Mouse (Mus musculus) mouse trophoblast stem cell (cell line): Measurements from ENCODE around the gene Dennd5a.

Experiments
- in situ Hi-C, 2 experiments: fragments of 300-500 bp; cut with MseI, MboI; formaldehyde crosslinking; loops; 2 replicates in 1 of 2; 3 replicates in 1 of 2; pipeline ENCODE4 v1.15.1; 2025

Dennd5a gene

GRCm38 (mm10) chr7:109882574-109882973 is 77.7 kb downstream of the Dennd5a start:
- in situ Hi-C loops = no loop called here

DNA sequence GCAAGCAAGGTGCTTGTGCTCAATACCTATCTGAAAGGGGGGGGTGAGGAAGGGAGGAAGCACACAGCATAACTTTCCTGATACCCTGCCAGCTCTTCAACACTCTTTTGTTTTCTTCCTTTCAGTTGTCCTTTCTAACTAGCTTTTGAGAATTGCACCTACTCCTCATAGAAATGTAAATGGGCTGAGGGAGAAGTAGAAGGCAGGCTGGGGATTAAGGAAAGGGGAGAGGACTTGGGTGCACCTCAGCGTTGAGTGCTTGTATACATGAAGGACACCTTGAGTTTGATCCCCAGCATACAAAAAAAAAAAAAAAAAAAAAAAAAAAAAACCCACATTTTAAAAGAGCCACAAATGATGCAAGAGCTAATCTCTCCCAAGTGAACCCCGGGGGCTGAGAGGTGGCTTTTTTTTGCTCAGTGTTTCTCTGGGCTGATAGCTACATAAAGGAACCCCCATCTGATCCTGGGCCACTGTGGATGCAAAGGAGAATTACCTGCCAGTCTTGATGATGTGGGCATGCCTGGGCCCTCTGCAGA is 78.6 kb downstream of the Dennd5a start:
- in situ Hi-C loops = no loop called here

DNA sequence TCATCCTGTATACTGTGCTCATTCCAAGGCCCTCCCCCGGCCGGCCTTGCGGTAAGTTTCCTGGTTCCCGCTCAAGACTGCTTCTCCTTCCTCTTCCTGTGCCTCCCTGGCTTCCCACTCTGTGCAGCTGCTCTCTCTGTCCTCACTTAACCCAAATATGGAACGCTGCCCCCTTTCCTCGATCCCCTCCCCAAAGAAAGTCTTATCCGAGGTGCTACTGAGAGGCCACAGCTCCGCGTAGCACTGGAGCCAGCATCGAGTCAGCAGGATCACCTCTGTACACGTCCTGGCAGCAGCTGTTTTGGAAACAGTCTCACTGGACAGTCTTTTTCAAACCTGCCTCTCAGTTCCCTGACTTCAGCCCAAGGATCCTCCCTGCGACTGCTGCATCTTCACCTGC is 81.1 kb downstream of the Dennd5a start:
- in situ Hi-C loops = no loop called here

GRCm38 (mm10) chr7:109876085-109876484 is 84.2 kb downstream of the Dennd5a start:
- in situ Hi-C loops = no loop called here

GRCm38 (mm10) chr7:109875598-109875997 is 84.7 kb downstream of the Dennd5a start:
- in situ Hi-C loops = no loop called here

- in situ Hi-C loops = no loop called here
These were observed 85.2 kb downstream of the Dennd5a start for GRCm38 (mm10) chr7:109875033-109875432.

- in situ Hi-C loops = no loop called here
These were observed 87.1 kb downstream of the Dennd5a start for GRCm38 (mm10) chr7:109873170-109873569.

DNA sequence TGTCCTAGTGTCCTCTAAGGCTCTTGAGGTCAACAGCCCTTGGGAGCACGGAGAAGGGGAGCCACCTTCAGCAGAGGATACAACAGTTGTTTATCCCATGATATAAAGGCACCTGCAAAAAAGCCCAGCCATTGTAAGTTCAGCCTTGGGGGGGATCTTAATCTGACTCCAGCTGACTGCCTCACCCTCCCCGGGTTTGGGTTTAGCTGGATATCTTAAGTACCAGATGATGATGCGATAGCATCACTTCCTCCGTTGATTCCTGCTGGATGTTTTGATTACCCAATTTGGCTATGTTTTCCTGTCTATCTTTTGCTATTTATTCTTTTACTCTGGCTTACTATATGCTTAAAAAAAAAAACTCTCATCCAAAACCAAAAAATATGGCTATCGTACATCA is 89.0 kb downstream of the Dennd5a start:
- in situ Hi-C loops = no loop called here

GRCm38 (mm10) chr7:109868498-109868897 is 91.8 kb downstream of the Dennd5a start:
- in situ Hi-C loops = no loop called here

- in situ Hi-C loops = no loop called here
These were observed 93.6 kb downstream of the Dennd5a start for GRCm38 (mm10) chr7:109866643-109867042.

- in situ Hi-C loops = no loop called here
These were observed 94.7 kb downstream of the Dennd5a start, which contains the start of gene Scube2 for GRCm38 (mm10) chr7:109865370-109866229. Gene Scube2, minus strand, starts transcription at chr7:109865679.

DNA sequence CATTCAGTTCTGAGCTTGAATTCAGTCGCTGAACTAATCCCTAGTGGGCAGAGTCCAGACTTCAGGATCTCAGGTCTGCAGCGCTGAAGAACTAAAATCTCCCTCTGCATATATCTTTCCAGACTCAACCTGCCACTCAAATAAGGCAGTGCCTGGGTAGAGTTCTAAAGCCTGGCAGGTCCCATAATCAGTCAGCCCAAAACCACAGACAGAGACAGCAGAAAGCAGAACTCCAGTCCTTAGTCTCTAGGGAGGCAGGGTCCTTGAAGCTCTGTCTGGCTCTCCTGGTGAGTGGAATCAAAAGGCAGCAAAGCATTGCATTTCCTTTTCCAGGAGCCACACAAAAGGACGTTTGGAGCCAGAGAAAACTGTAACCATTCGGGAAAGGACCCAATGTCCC is 96.7 kb downstream of the Dennd5a start:
- in situ Hi-C loops = no loop called here

GRCm38 (mm10) chr7:109860162-109860561 is 100.1 kb downstream of the Dennd5a start:
- in situ Hi-C loops = no loop called here

DNA sequence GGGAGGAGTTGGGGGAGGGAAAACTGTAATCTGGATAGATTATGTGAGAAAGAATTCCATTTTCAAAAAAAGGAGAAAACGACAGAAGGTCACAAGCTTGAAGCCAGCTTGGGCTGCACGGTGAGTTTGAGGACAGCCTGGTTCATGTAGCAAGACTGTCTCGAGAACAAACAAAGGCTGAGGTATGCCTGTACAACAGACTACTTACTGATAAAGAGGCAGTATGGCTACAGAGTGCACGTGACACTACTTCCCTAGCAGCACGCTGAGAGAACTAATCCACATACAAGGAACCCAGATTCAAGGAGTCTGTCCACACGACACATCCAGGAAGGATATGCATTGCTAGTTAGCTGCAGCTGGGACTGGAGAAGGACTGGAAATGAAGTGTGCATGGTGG is 100.9 kb downstream of the Dennd5a start:
- in situ Hi-C loops = no loop called here

- in situ Hi-C loops = no loop called here
These were observed 107.5 kb downstream of the Dennd5a start for GRCm38 (mm10) chr7:109852752-109853212.

DNA sequence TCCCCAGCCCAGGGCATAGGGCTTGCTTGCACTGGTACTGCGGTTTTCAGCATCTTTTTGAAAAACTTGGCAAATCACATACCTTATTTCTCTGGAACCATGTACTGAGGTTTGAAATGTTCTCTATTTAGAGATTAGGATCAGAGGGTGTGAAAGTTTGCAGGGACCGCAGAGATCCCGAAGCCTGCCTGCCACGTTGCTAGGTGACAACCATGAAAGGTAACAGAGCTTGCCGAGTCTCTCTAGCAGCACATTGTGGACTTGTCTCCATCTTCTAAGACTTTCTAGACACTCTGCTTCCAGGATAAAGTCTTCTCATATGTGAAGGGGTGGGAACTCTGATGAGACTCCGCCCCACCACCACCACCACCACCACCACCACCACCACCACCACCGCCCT is 108.3 kb downstream of the Dennd5a start:
- in situ Hi-C loops = no loop called here

- in situ Hi-C loops = no loop called here
These were observed 109.7 kb downstream of the Dennd5a start for GRCm38 (mm10) chr7:109850531-109850930.

DNA sequence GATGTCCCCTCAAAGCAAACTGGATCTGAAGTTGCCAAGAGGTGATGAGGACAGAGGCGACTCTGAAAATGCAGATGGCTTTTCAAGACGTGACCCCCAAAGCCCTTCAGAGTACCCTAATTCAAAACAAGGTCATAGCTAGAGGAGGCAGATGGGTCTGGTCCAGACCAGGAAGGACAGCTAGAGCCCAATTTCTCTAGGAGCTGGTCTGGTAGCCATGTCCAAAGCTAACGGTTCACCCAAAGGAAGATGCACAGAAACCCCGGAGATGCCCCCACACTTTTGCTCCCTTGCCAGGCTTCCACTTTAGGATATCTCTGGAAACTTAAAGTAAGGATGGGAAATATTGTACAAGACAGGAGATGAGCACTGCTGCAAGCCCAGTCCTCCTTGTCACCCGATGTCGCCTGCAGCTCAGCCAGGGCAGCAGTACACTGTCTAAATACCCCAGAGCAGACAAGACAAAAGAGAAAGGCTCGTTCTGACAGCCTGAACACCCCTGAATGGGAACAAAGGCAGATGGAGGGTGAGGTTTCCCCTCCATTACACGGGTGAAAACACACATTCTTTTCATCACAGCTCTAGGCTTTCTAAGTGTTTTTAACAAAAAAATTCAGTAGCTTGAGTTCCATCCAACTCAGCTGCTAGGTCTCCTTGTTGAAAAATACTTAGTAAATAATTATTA is 110.4 kb downstream of the Dennd5a start:
- in situ Hi-C loops = no loop called here

- in situ Hi-C loops = no loop called here
These were observed 111.2 kb downstream of the Dennd5a start for GRCm38 (mm10) chr7:109848867-109849733.

DNA sequence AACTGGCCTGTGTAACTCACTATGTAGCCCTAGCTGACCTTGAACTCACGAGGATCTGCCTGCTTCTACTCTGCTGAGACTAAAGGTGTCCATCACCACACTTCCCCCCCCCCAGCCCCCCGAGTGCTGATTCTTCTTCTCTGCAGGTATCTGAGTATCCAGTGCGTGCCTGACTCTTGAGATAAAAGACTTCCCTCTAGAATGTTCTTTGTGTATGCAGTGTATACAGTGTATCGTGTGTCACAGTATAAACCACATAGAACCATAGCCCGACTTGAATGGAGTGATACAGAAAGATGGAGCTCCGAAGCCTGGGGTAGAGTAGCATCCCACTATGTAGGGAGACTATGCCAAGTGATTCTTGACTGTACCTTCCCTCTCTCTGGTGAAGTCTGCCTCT is 116.2 kb downstream of the Dennd5a start:
- in situ Hi-C loops = no loop called here
